Mouse (Mus musculus) midbrain, embryonic 15.5 days (tissue): Measurements from ENCODE around the gene Tead2. TPM values are rescaled to one million over a fixed set of nuclear protein-coding genes. Genes with fewer than 3 reads are reported as not detected.

Experiments used
- ATAC-seq: fragments of 200-750 bp; cut with Nextera tagmentation; replicated peaks from 2 replicates; pipeline ENCODE4 v1.8.0; 2017; ENCODE audit warnings: moderate TSS enrichment
- H3K27ac ChIP-seq: fragments of 300-500 bp; sonication (generic); 2 replicates; pipeline ENCODE4 v1.5.1; 2015; ENCODE audit warnings: mild to moderate bottlenecking, inconsistent platforms
- H3K27me3 ChIP-seq: fragments of 300-500 bp; sonication (generic); replicated peaks from 2 replicates; pipeline ENCODE4 v1.6.1; 2015; ENCODE audit warnings: inconsistent platforms
- H3K36me3 ChIP-seq: fragments of 300-500 bp; sonication (generic); replicated peaks from 2 replicates; pipeline ENCODE4 v1.6.1; 2015; ENCODE audit warnings: inconsistent platforms
- H3K4me1 ChIP-seq: fragments of 300-500 bp; sonication (generic); 2 replicates; pipeline ENCODE4 v1.6.1; 2015; ENCODE audit warnings: inconsistent platforms
- H3K4me2 ChIP-seq: fragments of 300-500 bp; sonication (generic); 2 replicates; pipeline ENCODE4 v1.6.1; 2015; ENCODE audit warnings: inconsistent platforms, mild to moderate bottlenecking, moderate library complexity
- H3K4me3 ChIP-seq: fragments of 300-500 bp; sonication (generic); 2 replicates; pipeline ENCODE4 v1.5.1; 2015; ENCODE audit warnings: mild to moderate bottlenecking, inconsistent platforms
- H3K9ac ChIP-seq: fragments of 300-500 bp; sonication (generic); 2 replicates; pipeline ENCODE4 v1.6.1; 2015; ENCODE audit warnings: mild to moderate bottlenecking, inconsistent platforms
- H3K9me3 ChIP-seq: fragments of 300-500 bp; sonication (generic); 2 replicates; pipeline ENCODE4 v1.6.1; 2016; ENCODE audit warnings: inconsistent platforms
- WGBS: fragments of 180-500 bp; shearing (Covaris S2); methylation state at CpG from one replicate; pipeline ENCODE4 v1.1.7; 2015; ENCODE audit warnings: mixed read lengths; 5-methylcytosine and 5-hydroxymethylcytosine counted together
- polyA plus RNA-seq: library from polyadenylated mRNA; unstranded; fragments of >200 nt; fragmentation: Nextera tagmentation; extraction: Ambion mirVana; gene quantifications from 2 replicates; pipeline ENCODE4 v1.2.1, GENCODE M21; 2015

Gene Tead2
- polyA plus RNA-seq, 1 experiment from 2014 or later, result 45.7 TPM

GRCm38 (mm10) chr7:45211851-45212251, 3.7 kb upstream of the Tead2 start, which contains the start of gene Dkkl1:
TSS of gene Dkkl1 (minus strand) at chr7:45212147.
- 8% methylated on average over 17 of the region's 17 CpGs for WGBS
- Histone ChIP-seq H3K4me3 (0 out of 2 replicates have a peak within 1 kb of the TSS, but pooled peaks have one; percentile 3), H3K9ac (no peak within 1 kb of the TSS)

GRCm38 (mm10) chr7:45212356-45212755, 3.2 kb upstream of the Tead2 start:
- no peak overlapping the region for H3K27ac ChIP-seq
- H3K36me3 ChIP-seq, result no peaks in the 10 kb centered on the region
- ATAC-seq, result no peak
- peaks cover 18% of the 10 kb centered on the region for H3K4me1 ChIP-seq
- H3K4me2 ChIP-seq, result no peak overlapping the region
- H3K27me3 ChIP-seq, result peaks cover 23% of the 10 kb centered on the region
- H3K9me3 ChIP-seq, result no peaks in the 10 kb centered on the region
- no peak overlapping the region for H3K9ac ChIP-seq
- no peak overlapping the region for H3K4me3 ChIP-seq
- 75% methylated on average over 7 of the region's 7 CpGs for WGBS

More at GRCm38 (mm10) chr7:45211851-45212251, 3.7 kb upstream of the Tead2 start, which contains the start of gene Dkkl1:
- ATAC-seq, result no peak
- peak within 1 kb of the TSS; percentile 18; the same call in 1 of the 2 replicates for H3K4me2 ChIP-seq
- no peaks in the 10 kb centered on the region for H3K9me3 ChIP-seq
- H3K27ac ChIP-seq, result no peak within 1 kb of the TSS
- no peaks in the 10 kb centered on the region for H3K36me3 ChIP-seq
- peaks cover 14% of the 10 kb centered on the region for H3K4me1 ChIP-seq
- peaks cover 23% of the 10 kb centered on the region for H3K27me3 ChIP-seq

GRCm38 (mm10) chr7:45213708-45214107, 1.8 kb upstream of the Tead2 start:
- peaks cover 23% of the 10 kb centered on the region for H3K27me3 ChIP-seq
- no peaks in the 10 kb centered on the region for H3K9me3 ChIP-seq
- no peak overlapping the region for H3K9ac ChIP-seq
- 71% methylated on average over 5 of the region's 5 CpGs for WGBS
- H3K4me2 ChIP-seq, result no peak overlapping the region
- no peak for ATAC-seq
- no peak overlapping the region for H3K4me3 ChIP-seq
- peaks cover 19% of the 10 kb centered on the region for H3K4me1 ChIP-seq
- no peaks in the 10 kb centered on the region for H3K36me3 ChIP-seq
- no peak overlapping the region for H3K27ac ChIP-seq

- Histone ChIP-seq H3K36me3 (no peaks in the 10 kb centered on the region), H3K9ac (peak overlapping the region; percentile 43), H3K27ac (peak overlapping the region; percentile 71), H3K4me3 (peak overlapping the region; percentile 42), H3K9me3 (no peaks in the 10 kb centered on the region), H3K4me2 (peak overlapping the region; percentile 63), H3K27me3 (peaks cover 7% of the 10 kb centered on the region), H3K4me1 (peaks cover 19% of the 10 kb centered on the region)
- WGBS, result 1% methylated on average over 13 of the region's 13 CpGs
- ATAC-seq, result peak; percentile 55; the same call in 1 of the 2 replicates
These were observed 1.1 kb downstream of the Tead2 start for GRCm38 (mm10) chr7:45216442-45217183.

GRCm38 (mm10) chr7:45221680-45222079, 6.1 kb downstream of the Tead2 start:
- H3K4me1 ChIP-seq, result peaks cover 6% of the 10 kb centered on the region; the same call in 1 of the 2 replicates
- ATAC-seq, result no peak
- H3K36me3 ChIP-seq, result no peaks in the 10 kb centered on the region
- H3K4me3 ChIP-seq, result no peak overlapping the region
- H3K27ac ChIP-seq, result no peak overlapping the region
- no peaks in the 10 kb centered on the region for H3K27me3 ChIP-seq
- no peak overlapping the region for H3K9ac ChIP-seq
- no peak overlapping the region for H3K4me2 ChIP-seq
- H3K9me3 ChIP-seq, result no peaks in the 10 kb centered on the region
- WGBS, result 94% methylated on average over 2 of the region's 2 CpGs

GRCm38 (mm10) chr7:45224826-45225225, 9.3 kb downstream of the Tead2 start:
- no peaks in the 10 kb centered on the region for H3K4me1 ChIP-seq
- no peak overlapping the region for H3K4me2 ChIP-seq
- H3K9me3 ChIP-seq, result no peaks in the 10 kb centered on the region
- no peak overlapping the region for H3K9ac ChIP-seq
- H3K27ac ChIP-seq, result no peak overlapping the region
- WGBS, result 96% methylated on average over 7 of the region's 7 CpGs
- H3K36me3 ChIP-seq, result no peaks in the 10 kb centered on the region
- no peaks in the 10 kb centered on the region for H3K27me3 ChIP-seq
- H3K4me3 ChIP-seq, result no peak overlapping the region
- no peak for ATAC-seq

- no peaks in the 10 kb centered on the region for H3K9me3 ChIP-seq
- H3K36me3 ChIP-seq, result no peaks in the 10 kb centered on the region
- H3K27ac ChIP-seq, result no peak overlapping the region
- H3K4me3 ChIP-seq, result no peak overlapping the region
- ATAC-seq, result no peak
- no peaks in the 10 kb centered on the region for H3K27me3 ChIP-seq
- no peak overlapping the region for H3K4me2 ChIP-seq
- H3K4me1 ChIP-seq, result no peaks in the 10 kb centered on the region
- WGBS, result 96% methylated on average over 5 of the region's 5 CpGs
- H3K9ac ChIP-seq, result no peak overlapping the region
These were observed 10.9 kb downstream of the Tead2 start for GRCm38 (mm10) chr7:45226421-45226820.

- Histone ChIP-seq H3K27me3 (no peaks in the 10 kb centered on the region), H3K36me3 (no peaks in the 10 kb centered on the region), H3K4me3 (no peak overlapping the region), H3K27ac (no peak overlapping the region), H3K9ac (no peak overlapping the region), H3K4me1 (no peaks in the 10 kb centered on the region; the same call in 1 of the 2 replicates), H3K4me2 (no peak overlapping the region), H3K9me3 (no peaks in the 10 kb centered on the region)
- 92% methylated on average over 18 of the region's 18 CpGs for WGBS
- no peak for ATAC-seq
These were observed 13.0 kb downstream of the Tead2 start for GRCm38 (mm10) chr7:45228548-45228947.

GRCm38 (mm10) chr7:45229046-45229445, 13.5 kb downstream of the Tead2 start:
- Histone ChIP-seq H3K27me3 (0 out of 2 replicates have a peak, but pooled peaks cover 4% of the 10 kb centered on the region), H3K36me3 (no peaks in the 10 kb centered on the region), H3K4me3 (no peak overlapping the region), H3K4me1 (peaks cover 5% of the 10 kb centered on the region), H3K9me3 (no peaks in the 10 kb centered on the region), H3K4me2 (no peak overlapping the region), H3K9ac (no peak overlapping the region), H3K27ac (no peak overlapping the region)
- WGBS, result 96% methylated on average over 8 of the region's 8 CpGs
- ATAC-seq, result no peak

- no peak for ATAC-seq
- H3K9ac ChIP-seq, result no peak overlapping the region
- H3K4me3 ChIP-seq, result no peak overlapping the region
- H3K36me3 ChIP-seq, result no peaks in the 10 kb centered on the region
- no peak overlapping the region for H3K27ac ChIP-seq
- H3K4me2 ChIP-seq, result no peak overlapping the region
- no peaks in the 10 kb centered on the region for H3K9me3 ChIP-seq
- WGBS, result 85% methylated on average over 7 of the region's 7 CpGs
- H3K4me1 ChIP-seq, result peaks cover 9% of the 10 kb centered on the region
- H3K27me3 ChIP-seq, result 0 out of 2 replicates have a peak, but pooled peaks cover 7% of the 10 kb centered on the region
These were observed 14.1 kb downstream of the Tead2 start for GRCm38 (mm10) chr7:45229459-45230203.

GRCm38 (mm10) chr7:45231192-45231591, 15.6 kb downstream of the Tead2 start:
- 91% methylated on average over 12 of the region's 12 CpGs for WGBS
- 0 out of 2 replicates have a peak, but pooled peaks cover 7% of the 10 kb centered on the region for H3K27me3 ChIP-seq
- H3K4me2 ChIP-seq, result no peak overlapping the region
- H3K27ac ChIP-seq, result no peak overlapping the region
- no peaks in the 10 kb centered on the region for H3K36me3 ChIP-seq
- H3K4me1 ChIP-seq, result peaks cover 16% of the 10 kb centered on the region
- no peaks in the 10 kb centered on the region for H3K9me3 ChIP-seq
- ATAC-seq, result no peak
- no peak overlapping the region for H3K4me3 ChIP-seq
- H3K9ac ChIP-seq, result no peak overlapping the region

- Histone ChIP-seq H3K36me3 (no peaks in the 10 kb centered on the region), H3K27ac (no peak overlapping the region), H3K4me3 (no peak overlapping the region), H3K27me3 (0 out of 2 replicates have a peak, but pooled peaks cover 7% of the 10 kb centered on the region), H3K4me2 (no peak overlapping the region), H3K9me3 (no peaks in the 10 kb centered on the region), H3K4me1 (peaks cover 16% of the 10 kb centered on the region), H3K9ac (no peak overlapping the region)
- 90% methylated on average over 11 of the region's 11 CpGs for WGBS
- ATAC-seq, result no peak
These were observed 16.4 kb downstream of the Tead2 start for GRCm38 (mm10) chr7:45231941-45232340.
